Mouse (Mus musculus) C2C12 (cell line): ENCODE results near the gene Gsc. TPM values are rescaled to one million over a fixed set of nuclear protein-coding genes. Genes with fewer than 3 reads are reported as not detected.

Experiments
- H3K27me3 ChIP-seq: one replicate; pipeline ENCODE4 v1.6.1; 2011; ENCODE audit not compliant: control insufficient read depth, insufficient read depth, insufficient read length
- H3K36me3 ChIP-seq: one replicate; pipeline ENCODE4 v1.6.1; 2011; ENCODE audit not compliant: control insufficient read depth, insufficient read depth
- H3K4me3 ChIP-seq: one replicate; pipeline ENCODE4 v1.5.1; 2011; ENCODE audit warnings: mild to moderate bottlenecking, control low read depth; ENCODE audit not compliant: poor library complexity, insufficient read depth, severe bottlenecking
- H3K79me2 ChIP-seq: one replicate; pipeline ENCODE4 v1.6.1; 2011; ENCODE audit not compliant: control insufficient read depth, insufficient read depth
- H3K79me3 ChIP-seq: one replicate; pipeline ENCODE4 v1.6.1; 2011; ENCODE audit warnings: low read depth, control low read depth
- H3ac ChIP-seq: one replicate; pipeline ENCODE3; 2011; ENCODE audit warnings: low read depth; ENCODE audit not compliant: control insufficient read depth, insufficient read length
- CEBPB ChIP-seq: IDR thresholded peaks from one replicate; pipeline ENCODE4 v1.6.1; 2011; ENCODE audit warnings: low read depth, mild to moderate bottlenecking, control low read depth, moderate library complexity
- CTCF ChIP-seq: IDR thresholded peaks from one replicate; pipeline ENCODE4 v1.5.1; 2011; ENCODE audit not compliant: control insufficient read depth, insufficient read depth, insufficient read length
- FOSL1 ChIP-seq: IDR thresholded peaks from one replicate; pipeline ENCODE4 v1.8.0; 2011; ENCODE audit warnings: mild to moderate bottlenecking, low read length; ENCODE audit not compliant: poor library complexity, insufficient read depth, severe bottlenecking
- MAX ChIP-seq: IDR thresholded peaks from one replicate; pipeline ENCODE4 v1.6.1; 2011; ENCODE audit warnings: mild to moderate bottlenecking, control low read depth
- MYOD1 ChIP-seq: IDR thresholded peaks from one replicate; pipeline ENCODE4 v1.6.1; 2011; ENCODE audit warnings: low read depth; ENCODE audit not compliant: control insufficient read depth, insufficient read length
- MYOG ChIP-seq: IDR thresholded peaks from one replicate; pipeline ENCODE4 v1.6.1; 2011; ENCODE audit not compliant: control insufficient read depth, insufficient read length; ENCODE audit errors: extremely low read depth
- USF1 ChIP-seq: IDR thresholded peaks from one replicate; pipeline ENCODE4 v1.6.1; 2011; ENCODE audit warnings: low read depth, mild to moderate bottlenecking, control low read depth, moderate library complexity
- polyA plus RNA-seq: library from polyadenylated mRNA; unstranded; fragments of >200 nt; fragmentation: generic; extraction: Trizol; gene quantifications from one replicate; pipeline ENCODE4 v1.2.1, GENCODE M21; 2012; ENCODE audit warnings: missing spikeins

The Gsc gene
- polyA plus RNA-seq, 1 experiment, result not detected

GRCm38 (mm10) chr12:104481007-104481406 is 7.9 kb upstream of the Gsc start:
- Histone ChIP-seq H3K27me3 (peaks cover 10% of the 10 kb centered on the region), H3K79me3 (no peaks in the 10 kb centered on the region), H3ac (no peak overlapping the region), H3K36me3 (no peaks in the 10 kb centered on the region), H3K79me2 (no peaks in the 10 kb centered on the region), H3K4me3 (no peak overlapping the region)
- no peak for TF ChIP-seq USF1
- no peak for TF ChIP-seq FOSL1
- TF ChIP-seq MYOG, result no peak
- no peak for TF ChIP-seq MYOD1
- no peak for TF ChIP-seq MAX

GRCm38 (mm10) chr12:104478193-104478592 is 5.1 kb upstream of the Gsc start:
- H3K79me3 ChIP-seq, result no peaks in the 10 kb centered on the region
- no peaks in the 10 kb centered on the region for H3K79me2 ChIP-seq
- no peaks in the 10 kb centered on the region for H3K36me3 ChIP-seq
- H3K4me3 ChIP-seq, result no peak overlapping the region
- no peak overlapping the region for H3ac ChIP-seq
- TF ChIP-seq FOSL1 (no peak), CTCF (no peak), CEBPB (no peak)
- peaks cover 26% of the 10 kb centered on the region for H3K27me3 ChIP-seq

- Histone ChIP-seq H3K79me2 (no peaks in the 10 kb centered on the region), H3ac (no peak overlapping the region), H3K36me3 (no peaks in the 10 kb centered on the region), H3K4me3 (no peak overlapping the region), H3K27me3 (peaks cover 33% of the 10 kb centered on the region), H3K79me3 (no peaks in the 10 kb centered on the region)
- TF ChIP-seq MYOG (no peak), MAX (no peak), CTCF (no peak), USF1 (no peak), CEBPB (no peak), FOSL1 (no peak), MYOD1 (no peak)
These were observed 4.4 kb upstream of the Gsc start for GRCm38 (mm10) chr12:104477501-104477900.

- no peak for TF ChIP-seq MAX
- no peak for TF ChIP-seq MYOD1
- TF ChIP-seq FOSL1, result no peak
- no peak for TF ChIP-seq CEBPB
- TF ChIP-seq MYOG, result no peak
- no peak for TF ChIP-seq USF1
- peaks cover 37% of the 10 kb centered on the region for H3K27me3 ChIP-seq
- H3K79me3 ChIP-seq, result no peaks in the 10 kb centered on the region
- no peaks in the 10 kb centered on the region for H3K36me3 ChIP-seq
- H3K79me2 ChIP-seq, result no peaks in the 10 kb centered on the region
- no peak overlapping the region for H3ac ChIP-seq
- no peak overlapping the region for H3K4me3 ChIP-seq
These were observed 3.9 kb upstream of the Gsc start for GRCm38 (mm10) chr12:104477066-104477465.

GRCm38 (mm10) chr12:104475946-104476345 is 2.8 kb upstream of the Gsc start:
- Histone ChIP-seq H3K4me3 (no peak overlapping the region), H3K79me3 (no peaks in the 10 kb centered on the region), H3ac (no peak overlapping the region), H3K27me3 (peaks cover 48% of the 10 kb centered on the region), H3K36me3 (no peaks in the 10 kb centered on the region), H3K79me2 (no peaks in the 10 kb centered on the region)
- TF ChIP-seq USF1, result no peak

- Histone ChIP-seq H3K79me3 (no peaks in the 10 kb centered on the region), H3K27me3 (peaks cover 48% of the 10 kb centered on the region), H3K36me3 (no peaks in the 10 kb centered on the region), H3K79me2 (no peaks in the 10 kb centered on the region), H3ac (no peak overlapping the region), H3K4me3 (no peak overlapping the region)
- TF ChIP-seq CEBPB (no peak), MYOG (no peak), USF1 (no peak), MYOD1 (no peak), CTCF (no peak), MAX (no peak), FOSL1 (no peak)
These were observed 2.0 kb upstream of the Gsc start for GRCm38 (mm10) chr12:104474881-104475740.
